Mouse (Mus musculus) embryonic fibroblast, embryonic 13.5 days (primary cell): Measurements from ENCODE around the gene Pms2.

Source experiments
- CTCF ChIP-seq: IDR thresholded peaks from 2 replicates; pipeline ENCODE4 v1.5.1; 2011; ENCODE audit warnings: mild to moderate bottlenecking, control low read depth, low read length, moderate library complexity, borderline replicate concordance; ENCODE audit not compliant: insufficient read depth
- POLR2A ChIP-seq: IDR thresholded peaks from 2 replicates; pipeline ENCODE4 v1.6.1; 2011; ENCODE audit warnings: low read depth, mild to moderate bottlenecking, control low read depth, low read length, moderate library complexity

GRCm38 (mm10) chr5:143932831-143933230, 23.1 kb downstream of the Pms2 start, which contains the start of gene Rsph10b:
- TF ChIP-seq CTCF (no peak), POLR2A (no peak)
